Mouse (Mus musculus) CD4-positive, CD25-positive, alpha-beta regulatory T cell, adult 2 months (primary cell): ENCODE data around the gene Grid2.

Experiments
- DNase-seq: peaks from one replicate; pipeline ENCODE4 v3.0.0-alpha.2; 2012; ENCODE audit warnings: low read depth, low spot score

Gene Grid2

DNA sequence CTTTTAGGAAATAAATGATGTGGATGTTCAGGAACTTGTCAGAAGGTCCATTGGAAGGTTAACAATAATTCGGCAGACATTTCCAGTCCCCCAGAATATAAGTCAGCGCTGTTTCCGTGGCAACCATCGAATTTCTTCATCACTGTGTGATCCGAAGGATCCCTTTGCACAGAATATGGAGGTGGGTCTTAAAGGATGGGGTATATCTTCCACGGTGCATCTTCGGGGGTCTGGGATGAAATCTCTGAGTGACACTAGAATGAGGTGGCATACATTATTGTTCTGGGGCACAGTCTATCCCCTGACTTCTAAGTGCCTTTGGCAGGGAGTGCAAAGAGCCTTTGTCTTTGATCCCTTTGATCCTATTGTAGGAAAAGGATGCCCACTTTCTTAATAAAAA is 808.2 kb downstream of the Grid2 start:
- DNase-seq = no peak

- DNase-seq = no peak
Measured at GRCm38 (mm10) chr6:64064704-64065103, 809.0 kb downstream of the Grid2 start.

GRCm38 (mm10) chr6:64073406-64073805 is 817.7 kb downstream of the Grid2 start:
- no peak for DNase-seq

- no peak for DNase-seq
Measured at GRCm38 (mm10) chr6:64077911-64078310, 822.2 kb downstream of the Grid2 start.

- no peak for DNase-seq
Measured at GRCm38 (mm10) chr6:64098662-64099061, 843.0 kb downstream of the Grid2 start.

DNA sequence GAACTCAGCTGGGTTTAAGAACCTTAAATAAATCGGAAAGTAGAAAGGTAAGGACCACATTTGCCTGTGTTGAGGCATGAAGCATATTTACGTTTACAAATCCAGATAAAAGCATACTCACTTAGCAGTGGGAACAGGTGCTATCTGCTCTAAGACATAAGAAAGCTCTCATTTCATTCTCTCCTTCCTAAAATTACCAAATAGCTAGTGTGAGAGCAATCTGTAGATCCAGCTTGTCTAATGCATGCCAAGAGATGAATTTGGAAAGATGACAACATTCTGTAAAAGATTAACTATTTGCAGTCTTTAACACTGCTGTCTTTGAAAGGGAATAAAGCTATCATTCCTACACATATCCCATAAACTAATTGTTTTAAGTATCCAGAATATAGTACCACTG is 858.9 kb downstream of the Grid2 start:
- no peak for DNase-seq

- DNase-seq = no peak
Measured at GRCm38 (mm10) chr6:64136275-64136674, 880.6 kb downstream of the Grid2 start.

- DNase-seq = no peak
Measured at GRCm38 (mm10) chr6:64148613-64149012, 892.9 kb downstream of the Grid2 start.

DNA sequence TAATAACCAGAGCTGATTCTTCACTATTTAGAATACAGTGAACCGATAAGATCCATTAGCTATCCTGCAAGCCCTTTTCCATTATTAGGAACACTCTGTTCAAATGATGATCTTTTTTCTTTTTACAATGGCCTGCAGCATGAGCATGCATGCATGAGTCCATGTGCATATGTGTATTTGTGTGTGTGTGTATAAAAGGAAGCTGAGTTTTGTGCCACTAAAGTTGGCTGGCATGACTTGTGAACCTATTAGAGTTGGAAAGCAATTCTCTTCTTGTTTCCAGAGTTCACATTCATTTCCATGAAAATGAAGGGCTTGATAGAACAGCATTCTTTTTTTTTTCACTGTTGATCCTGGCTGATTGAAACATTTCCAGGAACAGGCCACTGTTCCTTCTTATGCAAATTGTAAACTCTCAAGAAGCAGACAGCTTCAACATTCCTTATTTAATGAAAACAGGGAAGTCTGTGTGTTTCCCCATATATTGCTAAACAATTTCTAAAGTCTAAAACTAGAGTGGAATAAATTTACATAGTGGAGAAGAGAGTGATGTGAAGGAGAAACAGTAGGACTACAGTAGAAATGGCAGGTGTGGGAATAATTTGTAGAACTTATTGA is 919.4 kb downstream of the Grid2 start:
- no peak for DNase-seq

DNA sequence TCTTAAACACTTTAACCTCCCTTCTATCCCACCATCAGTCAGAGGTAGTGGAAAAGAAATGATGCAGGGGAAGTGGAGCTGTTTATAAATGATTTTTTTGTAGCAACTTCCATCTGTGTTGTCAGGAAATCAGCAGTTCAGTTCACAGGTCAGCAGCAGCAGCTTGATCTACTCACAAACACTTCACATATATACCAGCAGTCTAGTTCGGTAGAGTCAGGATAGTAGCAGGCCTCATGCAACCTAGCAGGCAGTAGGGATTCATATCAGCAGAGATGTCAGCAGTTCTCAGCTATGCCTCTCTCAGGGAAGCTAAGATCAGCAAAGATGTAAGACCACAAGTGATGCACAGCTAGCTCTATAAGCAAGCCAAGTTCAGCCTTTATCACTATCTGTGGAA is 938.0 kb downstream of the Grid2 start:
- no peak for DNase-seq

- DNase-seq = no peak
Measured at GRCm38 (mm10) chr6:64202396-64203122, 946.9 kb downstream of the Grid2 start.

GRCm38 (mm10) chr6:64236351-64236750 is 980.7 kb downstream of the Grid2 start:
- no peak for DNase-seq

GRCm38 (mm10) chr6:64240526-64240925 is 984.9 kb downstream of the Grid2 start:
- no peak for DNase-seq

GRCm38 (mm10) chr6:64245951-64246350 is 990.3 kb downstream of the Grid2 start:
- no peak for DNase-seq

GRCm38 (mm10) chr6:64251041-64251440 is 995.4 kb downstream of the Grid2 start:
- DNase-seq = no peak

GRCm38 (mm10) chr6:64263517-64263916 is 1007.8 kb downstream of the Grid2 start:
- DNase-seq = no peak

- no peak for DNase-seq
Measured at GRCm38 (mm10) chr6:64264224-64264623, 1008.5 kb downstream of the Grid2 start.

GRCm38 (mm10) chr6:64274319-64275114 is 1018.8 kb downstream of the Grid2 start:
- no peak for DNase-seq

DNA sequence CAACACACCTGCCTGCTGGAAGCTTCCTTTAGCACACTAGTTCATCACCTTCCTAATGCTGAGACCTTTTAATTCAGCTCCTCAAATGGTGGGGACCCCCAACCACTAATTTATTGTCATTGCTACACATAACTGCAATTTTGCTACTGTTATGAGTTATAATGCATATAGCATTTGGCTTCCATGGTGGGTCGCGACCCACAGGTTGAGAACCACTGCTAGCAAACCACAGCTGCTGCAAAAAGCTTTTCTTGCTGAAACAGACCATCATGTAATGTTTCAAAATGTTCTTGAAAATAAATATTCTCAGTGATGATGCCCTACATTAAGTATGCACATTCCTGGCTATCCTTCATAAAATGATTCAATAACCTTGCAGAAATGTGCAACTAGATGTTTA is 1024.3 kb downstream of the Grid2 start:
- DNase-seq = no peak

- DNase-seq = no peak
Measured at GRCm38 (mm10) chr6:64293761-64294160, 1038.1 kb downstream of the Grid2 start.

- no peak for DNase-seq
Measured at GRCm38 (mm10) chr6:64297633-64298032, 1042.0 kb downstream of the Grid2 start.

DNA sequence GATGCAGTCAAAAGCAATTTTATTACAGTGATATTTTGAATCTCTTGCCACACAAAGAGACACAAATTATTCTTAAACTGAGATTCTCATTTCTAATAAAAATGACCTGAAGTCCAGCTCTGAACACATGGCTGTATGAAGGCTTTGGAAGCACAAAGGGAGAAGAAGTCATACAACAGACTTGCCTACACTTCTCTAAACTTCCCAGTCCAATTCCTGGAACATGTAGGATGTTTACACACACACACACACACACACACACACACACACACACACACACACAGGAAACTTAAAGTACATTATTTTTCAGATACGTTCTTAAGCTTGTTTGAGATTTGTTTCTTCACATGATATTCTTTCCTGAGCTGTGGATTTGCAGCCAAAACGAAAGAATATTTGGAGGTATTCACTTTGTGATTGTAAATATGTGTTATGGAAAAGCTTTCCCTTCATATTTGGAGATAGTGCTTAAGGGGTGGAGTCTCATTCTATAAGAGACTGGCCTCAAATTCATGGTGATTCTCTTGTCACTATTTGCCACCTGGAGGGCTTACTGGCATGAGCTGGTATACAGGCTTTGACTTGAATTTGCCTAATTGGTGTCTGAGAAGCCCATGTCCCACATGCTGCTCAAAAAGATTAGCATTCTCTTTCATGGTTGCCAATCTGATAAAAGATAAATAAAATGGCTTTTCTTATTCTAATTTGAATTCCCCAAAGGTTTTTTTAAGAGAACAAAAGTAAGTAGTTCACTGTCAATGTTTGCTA is 1049.2 kb downstream of the Grid2 start:
- no peak for DNase-seq
